Mouse (Mus musculus) myocyte (in vitro differentiated cells): ENCODE measurements at regions not wholly inside any gene's neighbourhood (a gene's known extent, or its start where the extent isn't known, plus 50 kb on each side); places are given as distances from the start of the nearest gene placed in this dataset.

Source experiments
- E2F4 ChIP-seq: IDR thresholded peaks from one replicate; pipeline ENCODE4 v1.6.1; 2011; ENCODE audit warnings: mild to moderate bottlenecking, control low read depth, moderate library complexity; ENCODE audit not compliant: insufficient read depth
- MAX ChIP-seq: IDR thresholded peaks from one replicate; pipeline ENCODE4 v1.6.1; 2011; ENCODE audit warnings: low read depth, mild to moderate bottlenecking, control low read depth
- POLR2A ChIP-seq: IDR thresholded peaks from one replicate; pipeline ENCODE4 v1.6.1; 2011; ENCODE audit warnings: low read depth, mild to moderate bottlenecking, control low read depth, moderate library complexity; ENCODE audit not compliant: insufficient read length
- TCF12 ChIP-seq: IDR thresholded peaks from one replicate; pipeline ENCODE4 v1.6.1; 2011; ENCODE audit warnings: mild to moderate bottlenecking, control low read depth; ENCODE audit not compliant: poor library complexity, insufficient read depth, severe bottlenecking

DNA sequence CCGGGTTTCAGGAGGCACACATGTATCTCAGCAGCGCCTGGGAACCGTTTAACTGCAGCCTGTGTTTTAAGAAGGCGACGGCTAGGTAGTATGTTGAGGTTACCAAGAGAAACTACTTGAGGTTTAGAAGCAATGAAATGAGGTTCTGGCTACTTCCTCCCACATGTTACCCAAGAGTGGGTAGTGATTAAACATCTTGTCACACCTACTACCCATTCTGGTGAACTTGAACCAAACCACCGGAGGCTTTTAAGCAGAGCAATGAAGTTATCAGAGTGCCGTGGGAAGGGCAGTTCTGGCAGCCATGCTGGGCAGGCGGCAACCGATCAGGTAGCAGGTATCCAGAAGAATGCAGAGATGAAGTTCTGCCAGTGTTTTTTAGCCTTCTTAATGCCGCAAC, 84.5 kb upstream of the S1pr1 start:
- no peak for TF ChIP-seq MAX
- TF ChIP-seq TCF12 = no peak
- no peak for TF ChIP-seq POLR2A
- TF ChIP-seq E2F4 = no peak
